Mouse (Mus musculus) ES-E14 (cell line): ENCODE data around the gene Usp13. TPM values are rescaled to one million over a fixed set of nuclear protein-coding genes. Genes with fewer than 3 reads are reported as not detected.

ENCODE experiments used
- DNase-seq: peaks from one replicate; pipeline ENCODE4 v3.0.0-alpha.2; 2013; ENCODE audit warnings: low read depth, low spot score
- H3K27ac ChIP-seq: 2 replicates; pipeline ENCODE4 v1.5.1; 2012; ENCODE audit warnings: low read depth, mild to moderate bottlenecking, low read length, moderate library complexity, mixed read lengths; ENCODE audit not compliant: poor library complexity, insufficient read depth, severe bottlenecking
- H3K36me3 ChIP-seq: 2 replicates; pipeline ENCODE4 v1.6.1; 2012; ENCODE audit warnings: mild to moderate bottlenecking, low read length, moderate library complexity, mixed read lengths; ENCODE audit not compliant: control insufficient read depth, poor library complexity, insufficient read depth, severe bottlenecking
- H3K4me1 ChIP-seq, 2 experiments: fragments of 150-350 bp in 1 of 2; sonication (generic) in 1 of 2; 2 replicates each; pipeline ENCODE4 v1.6.1; 2012; ENCODE audit warnings: low read length in 2 of 2, mild to moderate bottlenecking in 1 of 2, mixed read lengths in 1 of 2; ENCODE audit not compliant: control insufficient read depth in 2 of 2, insufficient read depth in 2 of 2, poor library complexity in 1 of 2
- H3K4me3 ChIP-seq, 2 experiments: fragments of 150-350 bp in 1 of 2; sonication (generic) in 1 of 2; 2 replicates each; pipeline ENCODE4 v1.5.1; 2012; ENCODE audit warnings: low read length in 2 of 2, low read depth in 1 of 2, mild to moderate bottlenecking in 1 of 2, mixed read lengths in 1 of 2; ENCODE audit not compliant: insufficient read depth in 1 of 2, poor library complexity in 1 of 2, severe bottlenecking in 1 of 2
- H3K9ac ChIP-seq: 2 replicates; pipeline ENCODE4 v1.6.1; 2012; ENCODE audit warnings: low read depth, mild to moderate bottlenecking, low read length, mixed read lengths; ENCODE audit not compliant: poor library complexity, insufficient read depth, severe bottlenecking
- H3K9me3 ChIP-seq: fragments of 150-350 bp; sonication (generic); 2 replicates; pipeline ENCODE4 v1.6.1; 2012; ENCODE audit warnings: low read depth, mild to moderate bottlenecking, low read length; ENCODE audit not compliant: control insufficient read depth, insufficient read depth
- CHD2 ChIP-seq: IDR thresholded peaks from 2 replicates; pipeline ENCODE4 v1.6.1; 2014; ENCODE audit warnings: mild to moderate bottlenecking, low read depth, low read length, inconsistent platforms
- HCFC1 ChIP-seq: IDR thresholded peaks from 2 replicates; pipeline ENCODE4 v1.6.1; 2012; ENCODE audit warnings: low read length, inconsistent platforms, borderline replicate concordance; ENCODE audit not compliant: insufficient read depth
- MAFK ChIP-seq: IDR thresholded peaks from 2 replicates; pipeline ENCODE4 v1.6.1; 2014; ENCODE audit warnings: mild to moderate bottlenecking, low read depth, low read length, inconsistent platforms; ENCODE audit not compliant: insufficient read depth
- ZC3H11A ChIP-seq: IDR thresholded peaks from 2 replicates; pipeline ENCODE4 v1.6.1; 2012; ENCODE audit warnings: low read depth, mild to moderate bottlenecking, inconsistent platforms, low read length, borderline replicate concordance
- ZNF384 ChIP-seq: IDR thresholded peaks from 2 replicates; pipeline ENCODE4 v1.6.1; 2012; ENCODE audit warnings: low read depth, low read length, inconsistent platforms
- in situ Hi-C, 2 experiments: fragments of 600-800 bp; cut with MboI; formaldehyde crosslinking; loops; one replicate each; pipeline ENCODE4 v1.15.1; 2025; ENCODE audit warnings: low sequenced_read_pairs in 2 of 2, inconsistent platforms in 1 of 2; ENCODE audit not compliant: unreplicated experiment in 2 of 2
- total RNA-seq: library from RNA; depleted of rRNA; stranded (reverse); fragments of 300-350 nt; gene quantifications from 2 replicates; pipeline ENCODE4 v1.2.3, GENCODE M21; 2012

Usp13 gene
- total RNA-seq, 1 experiment, result 6.2 TPM

GRCm38 (mm10) chr3:32822620-32823019, 5.3 kb downstream of the Usp13 start:
- DNase-seq, result no peak
- TF ChIP-seq MAFK (0 out of 2 replicates have a peak, but pooled peaks have one; percentile 30), ZC3H11A (no peak)
- in situ Hi-C loops, result no loop called here
- no peaks in the 10 kb centered on the region for H3K9me3 ChIP-seq
- no peak overlapping the region for H3K4me3 ChIP-seq
- H3K9ac ChIP-seq, result no peak overlapping the region
- H3K4me1 ChIP-seq, result peaks cover 6 to 20% of the 10 kb centered on the region in 2 experiments
- H3K27ac ChIP-seq, result no peak overlapping the region
- no peaks in the 10 kb centered on the region; the same call in 1 of the 2 replicates for H3K36me3 ChIP-seq

- H3K9ac ChIP-seq, result no peak overlapping the region
- peaks cover 6 to 20% of the 10 kb centered on the region in 2 experiments for H3K4me1 ChIP-seq
- DNase-seq, result no peak
- no peak overlapping the region; the same call in 1 of the 2 replicates for H3K27ac ChIP-seq
- H3K36me3 ChIP-seq, result no peaks in the 10 kb centered on the region; the same call in 1 of the 2 replicates
- no peaks in the 10 kb centered on the region for H3K9me3 ChIP-seq
- H3K4me3 ChIP-seq, result no peak overlapping the region
- in situ Hi-C loops, result no loop called here
- no peak for TF ChIP-seq ZNF384
- TF ChIP-seq MAFK, result no peak
- no peak for TF ChIP-seq HCFC1
- TF ChIP-seq ZC3H11A, result no peak
These were observed 7.6 kb downstream of the Usp13 start for GRCm38 (mm10) chr3:32824923-32825322.

GRCm38 (mm10) chr3:32825964-32826479, 8.7 kb downstream of the Usp13 start:
- DNase-seq, result no peak
- no peaks in the 10 kb centered on the region for H3K9me3 ChIP-seq
- H3K9ac ChIP-seq, result no peak overlapping the region
- in situ Hi-C loops, result no loop called here
- TF ChIP-seq MAFK (no peak), HCFC1 (no peak), ZC3H11A (no peak), ZNF384 (no peak), CHD2 (no peak)
- no peak overlapping the region for H3K27ac ChIP-seq
- no peak overlapping the region for H3K4me3 ChIP-seq
- H3K36me3 ChIP-seq, result no peaks in the 10 kb centered on the region; the same call in 1 of the 2 replicates
- H3K4me1 ChIP-seq, result peaks cover 6 to 20% of the 10 kb centered on the region in 2 experiments

DNA sequence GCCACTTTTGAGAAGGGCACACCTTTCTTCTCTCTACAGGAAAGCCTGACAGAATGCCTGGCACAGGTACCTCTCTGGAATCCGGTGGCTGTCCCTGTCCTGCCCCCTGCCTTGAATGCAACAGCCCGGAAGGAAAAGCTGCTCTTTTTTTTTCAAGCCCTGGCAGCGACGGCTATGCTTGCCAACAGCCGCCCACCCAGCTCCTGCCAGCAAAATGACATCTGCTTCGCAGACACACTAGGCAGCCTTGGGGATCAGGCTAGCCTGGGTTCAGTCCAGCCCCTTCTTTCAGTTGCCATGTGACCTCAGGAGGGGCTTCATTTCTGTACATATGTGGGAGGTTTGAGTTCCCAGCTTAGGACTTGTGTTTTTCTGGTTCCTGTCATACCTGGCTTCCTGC, 9.4 kb downstream of the Usp13 start:
- no peak overlapping the region for H3K27ac ChIP-seq
- H3K36me3 ChIP-seq, result no peaks in the 10 kb centered on the region; the same call in 1 of the 2 replicates
- no peak overlapping the region for H3K9ac ChIP-seq
- TF ChIP-seq ZC3H11A (no peak), ZNF384 (no peak), MAFK (no peak), CHD2 (no peak), HCFC1 (no peak)
- no peaks in the 10 kb centered on the region for H3K9me3 ChIP-seq
- no peak overlapping the region for H3K4me3 ChIP-seq
- DNase-seq, result no peak
- H3K4me1 ChIP-seq, result peaks cover 6 to 20% of the 10 kb centered on the region in 2 experiments
- in situ Hi-C loops, result no loop called here

DNA sequence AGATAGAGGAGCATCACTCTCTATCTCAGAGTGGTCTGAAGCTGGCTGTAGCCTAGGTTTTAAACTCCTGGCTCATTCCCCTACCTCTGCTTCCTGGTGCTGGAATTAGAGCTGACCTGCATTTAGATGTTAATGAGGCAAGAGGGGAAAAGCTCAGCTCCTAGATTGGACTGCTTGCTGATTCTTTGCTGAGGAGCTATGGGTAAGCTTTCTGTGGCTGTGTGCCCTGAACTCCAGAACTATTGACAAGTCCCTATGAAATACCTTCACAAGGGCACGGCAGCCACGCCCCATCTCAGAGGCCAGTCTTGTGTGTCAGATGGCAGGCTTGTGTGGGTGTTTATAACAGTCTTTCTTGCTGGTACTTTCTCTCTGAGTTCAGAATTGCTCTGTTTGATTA, 16.5 kb downstream of the Usp13 start:
- in situ Hi-C loops, result no loop called here
- peaks cover 10 to 13% of the 10 kb centered on the region in 2 experiments for H3K4me1 ChIP-seq
- no peak for DNase-seq
- no peak overlapping the region; the same call in 1 of the 2 replicates for H3K27ac ChIP-seq
- no peak overlapping the region for H3K9ac ChIP-seq
- no peak overlapping the region; a peak in 1 of 4 replicates for H3K4me3 ChIP-seq
- TF ChIP-seq HCFC1 (no peak), ZC3H11A (no peak), ZNF384 (no peak), MAFK (no peak), CHD2 (no peak)
- no peaks in the 10 kb centered on the region for H3K9me3 ChIP-seq
- no peaks in the 10 kb centered on the region for H3K36me3 ChIP-seq
